Mouse (Mus musculus): ENCODE measurements around the gene Urm1. TPM values are rescaled to one million over a fixed set of nuclear protein-coding genes. Genes with fewer than 3 reads are reported as not detected.
A peak's percentile ranks its signal among the peaks of the same experiment; 100 is the strongest.

Urm1 gene
- polyA plus RNA-seq, 1 experiment from 2014 or later: 18.4 TPM

- no peak overlapping the region for H3K4me3 ChIP-seq (ENCODE audit: low read depth, low read length)
- WGBS: 42% methylated on average over 3 of the region's 3 CpGs
- ATAC-seq (replicated peaks; ENCODE audit: insufficient number of reproducible peaks, low FRiP score, low TSS enrichment, low read depth) (no peak), DNase-seq (ENCODE audit: low spot score) (no peak)
- H3K9me3 ChIP-seq (replicated peaks; ENCODE audit: control insufficient read depth, low read length): no peaks in the 10 kb centered on the region
- H3K36me3 ChIP-seq (replicated peaks; ENCODE audit: control insufficient read depth, insufficient read depth, low read depth, low read length): peaks cover 4% of the 10 kb centered on the region
- H3K4me2 ChIP-seq (ENCODE audit: low read depth, low read length): no peak overlapping the region
- no peak overlapping the region for H3K27ac ChIP-seq (replicated peaks; ENCODE audit: low read depth, low read length)
- no peak overlapping the region for H3K9ac ChIP-seq (replicated peaks; ENCODE audit: low read length)
- no peaks in the 10 kb centered on the region; the same call in 1 of the 2 replicates for H3K4me1 ChIP-seq (ENCODE audit: control insufficient read depth, insufficient read depth, low read length)
- peaks cover 45% of the 10 kb centered on the region for H3K27me3 ChIP-seq (ENCODE audit: control insufficient read depth, insufficient read depth, low read length)
These were observed 27.0 kb downstream of the Urm1 start for GRCm38 (mm10) chr2:29846911-29847310.

- DNase-seq (ENCODE audit: low spot score): no peak
- no peak overlapping the region for H3K4me3 ChIP-seq (ENCODE audit: low read depth, low read length)
- H3K9ac ChIP-seq (replicated peaks; ENCODE audit: low read length): no peak overlapping the region
- WGBS: 74% methylated on average over 8 of the region's 8 CpGs
- no peak overlapping the region for H3K27ac ChIP-seq (replicated peaks; ENCODE audit: low read depth, low read length)
- peaks cover 35% of the 10 kb centered on the region for H3K27me3 ChIP-seq (ENCODE audit: control insufficient read depth, insufficient read depth, low read length)
- no peaks in the 10 kb centered on the region for H3K9me3 ChIP-seq (replicated peaks; ENCODE audit: control insufficient read depth, low read length)
- ATAC-seq (replicated peaks; ENCODE audit: insufficient number of reproducible peaks, low FRiP score, low TSS enrichment, low read depth): no peak
- no peaks in the 10 kb centered on the region; the same call in 1 of the 2 replicates for H3K4me1 ChIP-seq (ENCODE audit: control insufficient read depth, insufficient read depth, low read length)
- H3K36me3 ChIP-seq (replicated peaks; ENCODE audit: control insufficient read depth, insufficient read depth, low read depth, low read length): no peaks in the 10 kb centered on the region
- H3K4me2 ChIP-seq (ENCODE audit: low read depth, low read length): no peak overlapping the region
These were observed 29.2 kb downstream of the Urm1 start for GRCm38 (mm10) chr2:29849041-29849440.

- H3K27me3 ChIP-seq (ENCODE audit: control insufficient read depth, insufficient read depth, low read length): peaks cover 26% of the 10 kb centered on the region
- no peak overlapping the region for H3K4me2 ChIP-seq (ENCODE audit: low read depth, low read length)
- no peak for ATAC-seq (replicated peaks; ENCODE audit: insufficient number of reproducible peaks, low FRiP score, low TSS enrichment, low read depth)
- H3K4me3 ChIP-seq (ENCODE audit: low read depth, low read length): no peak overlapping the region
- H3K9ac ChIP-seq (replicated peaks; ENCODE audit: low read length): no peak overlapping the region
- no peaks in the 10 kb centered on the region; the same call in 1 of the 2 replicates for H3K4me1 ChIP-seq (ENCODE audit: control insufficient read depth, insufficient read depth, low read length)
- 58% methylated on average over 5 of the region's 5 CpGs for WGBS
- no peak for DNase-seq (ENCODE audit: low spot score)
- H3K27ac ChIP-seq (replicated peaks; ENCODE audit: low read depth, low read length): no peak overlapping the region
- no peaks in the 10 kb centered on the region for H3K9me3 ChIP-seq (replicated peaks; ENCODE audit: control insufficient read depth, low read length)
- no peaks in the 10 kb centered on the region for H3K36me3 ChIP-seq (replicated peaks; ENCODE audit: control insufficient read depth, insufficient read depth, low read depth, low read length)
These were observed 30.1 kb downstream of the Urm1 start for GRCm38 (mm10) chr2:29849841-29850480.

GRCm38 (mm10) chr2:29852957-29853485 lies 33.1 kb downstream of the Urm1 start:
- H3K36me3 ChIP-seq (replicated peaks; ENCODE audit: control insufficient read depth, insufficient read depth, low read depth, low read length): no peaks in the 10 kb centered on the region
- no peak overlapping the region for H3K9ac ChIP-seq (replicated peaks; ENCODE audit: low read length)
- no peaks in the 10 kb centered on the region for H3K4me1 ChIP-seq (ENCODE audit: control insufficient read depth, insufficient read depth, low read length)
- WGBS: 50% methylated on average over 4 of the region's 4 CpGs
- ATAC-seq (replicated peaks; ENCODE audit: insufficient number of reproducible peaks, low FRiP score, low TSS enrichment, low read depth): no peak
- H3K27ac ChIP-seq (replicated peaks; ENCODE audit: low read depth, low read length): no peak overlapping the region
- peaks cover 3% of the 10 kb centered on the region; the same call in 1 of the 2 replicates for H3K27me3 ChIP-seq (ENCODE audit: control insufficient read depth, insufficient read depth, low read length)
- H3K9me3 ChIP-seq (replicated peaks; ENCODE audit: control insufficient read depth, low read length): no peaks in the 10 kb centered on the region
- DNase-seq (ENCODE audit: low spot score): no peak
- no peak overlapping the region for H3K4me3 ChIP-seq (ENCODE audit: low read depth, low read length)
- H3K4me2 ChIP-seq (ENCODE audit: low read depth, low read length): no peak overlapping the region

- DNase-seq (ENCODE audit: low spot score): no peak
- no peaks in the 10 kb centered on the region for H3K27me3 ChIP-seq (ENCODE audit: control insufficient read depth, insufficient read depth, low read length)
- no peak overlapping the region for H3K4me3 ChIP-seq (ENCODE audit: low read depth, low read length)
- H3K4me2 ChIP-seq (ENCODE audit: low read depth, low read length): no peak overlapping the region
- H3K36me3 ChIP-seq (replicated peaks; ENCODE audit: control insufficient read depth, insufficient read depth, low read depth, low read length): no peaks in the 10 kb centered on the region
- no peak overlapping the region for H3K27ac ChIP-seq (replicated peaks; ENCODE audit: low read depth, low read length)
- no peaks in the 10 kb centered on the region for H3K4me1 ChIP-seq (ENCODE audit: control insufficient read depth, insufficient read depth, low read length)
- H3K9ac ChIP-seq (replicated peaks; ENCODE audit: low read length): no peak overlapping the region
- no peak for ATAC-seq (replicated peaks; ENCODE audit: insufficient number of reproducible peaks, low FRiP score, low TSS enrichment, low read depth)
- no peaks in the 10 kb centered on the region for H3K9me3 ChIP-seq (replicated peaks; ENCODE audit: control insufficient read depth, low read length)
- 72% methylated on average over 5 of the region's 5 CpGs for WGBS
These were observed 33.9 kb downstream of the Urm1 start for GRCm38 (mm10) chr2:29853736-29854135.

- Histone ChIP-seq H3K9me3 (replicated peaks; ENCODE audit: control insufficient read depth, low read length) (no peaks in the 10 kb centered on the region), H3K4me2 (ENCODE audit: low read depth, low read length) (no peak overlapping the region), H3K27me3 (ENCODE audit: control insufficient read depth, insufficient read depth, low read length) (no peaks in the 10 kb centered on the region), H3K27ac (replicated peaks; ENCODE audit: low read depth, low read length) (no peak overlapping the region), H3K4me1 (ENCODE audit: control insufficient read depth, insufficient read depth, low read length) (no peaks in the 10 kb centered on the region), H3K9ac (replicated peaks; ENCODE audit: low read length) (no peak overlapping the region), H3K36me3 (replicated peaks; ENCODE audit: control insufficient read depth, insufficient read depth, low read depth, low read length) (no peaks in the 10 kb centered on the region), H3K4me3 (ENCODE audit: low read depth, low read length) (no peak overlapping the region)
- ATAC-seq (replicated peaks; ENCODE audit: insufficient number of reproducible peaks, low FRiP score, low TSS enrichment, low read depth) (no peak), DNase-seq (ENCODE audit: low spot score) (no peak)
- WGBS: 73% methylated on average over 10 of the region's 10 CpGs
These were observed 35.8 kb downstream of the Urm1 start for GRCm38 (mm10) chr2:29855585-29856210.

GRCm38 (mm10) chr2:29856451-29857260 lies 36.8 kb downstream of the Urm1 start:
- DNase-seq (ENCODE audit: low spot score): no peak
- WGBS: 19% methylated on average over 19 of the region's 19 CpGs
- Histone ChIP-seq H3K4me1 (ENCODE audit: control insufficient read depth, insufficient read depth, low read length) (no peaks in the 10 kb centered on the region), H3K9me3 (replicated peaks; ENCODE audit: control insufficient read depth, low read length) (no peaks in the 10 kb centered on the region), H3K9ac (replicated peaks; ENCODE audit: low read length) (no peak overlapping the region), H3K27me3 (ENCODE audit: control insufficient read depth, insufficient read depth, low read length) (no peaks in the 10 kb centered on the region), H3K4me3 (ENCODE audit: low read depth, low read length) (no peak overlapping the region), H3K4me2 (ENCODE audit: low read depth, low read length) (no peak overlapping the region), H3K36me3 (replicated peaks; ENCODE audit: control insufficient read depth, insufficient read depth, low read depth, low read length) (no peaks in the 10 kb centered on the region), H3K27ac (replicated peaks; ENCODE audit: low read depth, low read length) (no peak overlapping the region)
- 0 out of 2 replicates have a peak, but pooled peaks have one; percentile 12 for ATAC-seq (replicated peaks; ENCODE audit: insufficient number of reproducible peaks, low FRiP score, low TSS enrichment, low read depth)
